Mouse (Mus musculus): ENCODE results near the gene Soga1. TPM values are rescaled to one million over a fixed set of nuclear protein-coding genes. Genes with fewer than 3 reads are reported as not detected.
A peak's percentile ranks its signal among the peaks of the same experiment; 100 is the strongest.

Gene Soga1
- polyA plus RNA-seq, 1 experiment, result 4.6 TPM

DNA sequence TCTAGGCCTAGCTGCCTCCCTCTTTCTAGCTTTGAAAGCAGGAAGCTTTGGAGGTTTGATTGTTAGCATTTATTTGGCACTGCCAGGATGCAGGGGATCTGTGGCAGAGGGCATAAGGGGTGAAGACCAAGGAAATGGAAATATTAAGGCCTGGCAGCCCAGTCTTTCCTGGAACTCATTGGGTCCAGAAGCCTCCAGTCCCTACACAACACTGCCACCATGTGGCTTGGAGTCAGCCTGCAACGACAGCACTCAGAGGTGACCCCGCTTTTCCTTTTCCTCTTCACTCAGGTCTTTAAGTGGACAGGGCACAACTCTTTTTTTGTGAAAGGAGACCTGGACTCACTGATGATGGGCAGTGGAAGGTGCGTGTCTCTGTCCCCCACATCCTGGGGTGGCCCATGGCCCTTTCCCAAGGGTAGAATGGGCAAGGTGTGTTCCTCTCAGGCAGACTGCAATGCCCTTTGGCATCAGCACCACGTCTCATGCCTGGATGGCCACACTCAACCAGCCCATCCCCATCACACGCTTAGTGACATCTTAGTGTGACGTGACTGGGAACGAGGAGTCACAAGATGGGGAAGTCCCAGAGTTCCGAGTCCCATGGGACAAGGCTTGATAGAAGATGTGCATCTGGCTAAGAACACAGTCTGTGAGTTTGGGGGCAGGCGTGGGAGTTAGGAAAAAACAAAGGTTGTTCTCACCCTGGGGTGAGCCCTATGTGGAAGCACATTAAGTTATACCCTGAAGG is 16.1 kb upstream of the Soga1 start:
- Histone ChIP-seq H3K27ac (ENCODE audit: insufficient read depth, low read depth, low read length) (no peak overlapping the region), H3K27me3 (ENCODE audit: control insufficient read depth, insufficient read depth, low read length) (no peaks in the 10 kb centered on the region), H3K4me3 (ENCODE audit: low read depth, low read length) (no peak overlapping the region), H3K4me1 (ENCODE audit: control insufficient read depth, insufficient read depth, insufficient read length, low read length) (no peaks in the 10 kb centered on the region), H3K36me3 (ENCODE audit: control insufficient read depth, insufficient read depth, low read length) (peaks cover 39% of the 10 kb centered on the region)
- WGBS, result 65% methylated on average over 9 of the region's 9 CpGs
- TF ChIP-seq CTCF (IDR thresholded peaks at IDR 0.05; ENCODE audit: extremely low read depth, insufficient read length, insufficient replicate concordance, low read depth, low read length) (peak; percentile 90; the same call in 1 of the 2 replicates), POLR2A (IDR thresholded peaks at IDR 0.05; ENCODE audit: low read depth, low read length) (no peak)

DNA sequence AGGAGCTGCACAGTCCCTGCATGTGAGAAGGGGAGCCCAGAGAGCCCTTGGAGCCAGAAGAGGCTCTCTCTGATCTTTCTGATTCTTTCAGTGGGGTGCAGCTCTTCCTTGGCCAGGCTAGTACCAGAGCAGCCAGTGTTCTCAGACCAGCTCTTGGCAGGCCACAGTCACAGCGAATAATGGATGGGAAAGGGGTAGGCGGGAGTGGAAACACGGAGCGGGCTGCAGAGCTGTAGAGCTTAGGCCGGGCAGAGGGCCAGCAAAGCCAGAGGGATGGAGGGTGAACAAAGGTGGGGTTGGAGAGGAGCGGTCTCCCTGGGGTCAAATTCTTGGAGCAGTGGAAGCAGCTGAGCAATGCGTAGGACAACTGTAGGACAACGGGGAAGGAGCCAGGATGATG is 13.0 kb upstream of the Soga1 start:
- Histone ChIP-seq H3K27me3 (ENCODE audit: control insufficient read depth, insufficient read depth, low read length) (no peaks in the 10 kb centered on the region), H3K27ac (ENCODE audit: insufficient read depth, low read depth, low read length) (no peak overlapping the region), H3K4me1 (ENCODE audit: control insufficient read depth, insufficient read depth, insufficient read length, low read length) (peaks cover 12% of the 10 kb centered on the region; the same call in 1 of the 2 replicates), H3K4me3 (ENCODE audit: low read depth, low read length) (no peak overlapping the region), H3K36me3 (ENCODE audit: control insufficient read depth, insufficient read depth, low read length) (peaks cover 13% of the 10 kb centered on the region)
- no peak for TF ChIP-seq CTCF (IDR thresholded peaks at IDR 0.05; ENCODE audit: extremely low read depth, insufficient read length, insufficient replicate concordance, low read depth, low read length)
- no peak for TF ChIP-seq POLR2A (IDR thresholded peaks at IDR 0.05; ENCODE audit: low read depth, low read length)
- WGBS, result 57% methylated on average over 8 of the region's 8 CpGs

DNA sequence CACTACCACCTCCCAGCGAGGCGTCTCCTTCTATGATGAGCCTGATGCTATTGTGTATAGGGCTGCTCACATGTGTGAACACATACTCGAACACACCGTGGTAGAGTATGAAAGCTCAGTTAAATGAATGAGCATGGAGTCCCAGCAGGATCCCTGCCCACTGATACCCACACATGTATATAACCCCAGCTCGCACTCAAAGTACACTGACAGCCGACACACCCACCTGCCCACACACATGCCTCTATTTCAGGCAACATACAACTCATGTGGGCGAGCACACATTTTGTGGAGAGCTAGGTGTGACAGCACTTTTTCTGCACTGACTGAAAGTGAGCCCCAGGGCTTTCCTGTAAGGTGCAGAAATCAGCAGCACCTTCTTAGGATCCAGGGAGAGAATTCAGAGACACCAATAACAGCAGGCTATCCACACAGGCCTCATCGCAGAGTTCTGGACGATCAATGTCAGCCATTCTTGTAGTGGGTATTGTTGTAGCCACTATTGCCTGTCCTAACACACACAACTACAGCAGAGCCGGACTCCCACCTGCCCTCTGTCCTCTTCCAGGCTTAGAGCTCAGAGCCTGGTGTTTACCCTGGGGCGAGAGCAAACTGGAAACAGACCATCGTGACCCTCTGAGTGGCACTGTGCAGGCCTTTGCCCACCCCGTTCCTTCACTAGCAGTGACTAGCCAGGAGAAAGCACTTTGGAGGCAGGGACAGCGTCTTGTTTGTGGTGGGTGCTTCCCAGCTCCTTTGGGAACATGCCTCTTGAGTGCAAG is 8.7 kb upstream of the Soga1 start:
- 81% methylated on average over 14 of the region's 14 CpGs for WGBS
- peaks cover 5% of the 10 kb centered on the region; the same call in 1 of the 2 replicates for H3K36me3 ChIP-seq (ENCODE audit: control insufficient read depth, insufficient read depth, low read length)
- TF ChIP-seq POLR2A (IDR thresholded peaks at IDR 0.05; ENCODE audit: low read depth, low read length) (no peak), CTCF (IDR thresholded peaks at IDR 0.05; ENCODE audit: extremely low read depth, insufficient read length, insufficient replicate concordance, low read depth, low read length) (no peak)

DNA sequence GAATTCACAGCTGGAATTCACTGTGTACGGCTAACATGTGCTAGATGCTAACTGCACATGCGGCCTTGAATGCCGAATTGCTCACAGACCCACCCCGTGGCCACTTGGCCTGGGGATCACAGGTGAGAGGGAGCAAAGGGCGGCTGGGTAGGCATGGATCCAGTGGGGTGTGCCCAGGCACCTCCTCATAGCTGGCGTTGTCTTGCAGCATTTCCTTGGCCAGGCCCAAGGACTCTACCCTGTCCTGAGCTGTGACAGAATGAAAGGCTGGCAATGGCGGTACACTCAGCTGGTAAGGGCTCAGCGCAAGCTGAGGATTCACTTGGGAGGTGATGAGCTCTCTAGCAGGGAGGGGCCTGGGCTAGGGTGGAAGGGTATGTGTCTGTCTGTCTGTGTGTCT is 7.7 kb upstream of the Soga1 start, which contains the start of gene Tldc2:
Tldc2 (plus strand) TSS at position 260 of the 400 bp plus-strand sequence.
- Histone ChIP-seq H3K27me3 (ENCODE audit: control insufficient read depth, insufficient read depth, low read length) (no peaks in the 10 kb centered on the region), H3K4me3 (ENCODE audit: low read depth, low read length) (peak within 1 kb of the TSS; percentile 50), H3K4me1 (ENCODE audit: control insufficient read depth, insufficient read depth, insufficient read length, low read length) (peaks cover 22% of the 10 kb centered on the region), H3K27ac (ENCODE audit: insufficient read depth, low read depth, low read length) (peak within 1 kb of the TSS; percentile 91), H3K36me3 (ENCODE audit: control insufficient read depth, insufficient read depth, low read length) (peaks cover 4% of the 10 kb centered on the region; the same call in 1 of the 2 replicates)
- 40% methylated on average over 8 of the region's 8 CpGs for WGBS
- TF ChIP-seq POLR2A (IDR thresholded peaks at IDR 0.05; ENCODE audit: low read depth, low read length), result peak; percentile 66
- TF ChIP-seq CTCF (IDR thresholded peaks at IDR 0.05; ENCODE audit: extremely low read depth, insufficient read length, insufficient replicate concordance, low read depth, low read length), result no peak

More for the DNA sequence above, 8.7 kb upstream of the Soga1 start:
- Histone ChIP-seq H3K4me3 (ENCODE audit: low read depth, low read length) (peak overlapping the region; percentile 50; the same call in 1 of the 2 replicates), H3K27ac (ENCODE audit: insufficient read depth, low read depth, low read length) (no peak overlapping the region), H3K27me3 (ENCODE audit: control insufficient read depth, insufficient read depth, low read length) (no peaks in the 10 kb centered on the region), H3K4me1 (ENCODE audit: control insufficient read depth, insufficient read depth, insufficient read length, low read length) (peaks cover 22% of the 10 kb centered on the region)

DNA sequence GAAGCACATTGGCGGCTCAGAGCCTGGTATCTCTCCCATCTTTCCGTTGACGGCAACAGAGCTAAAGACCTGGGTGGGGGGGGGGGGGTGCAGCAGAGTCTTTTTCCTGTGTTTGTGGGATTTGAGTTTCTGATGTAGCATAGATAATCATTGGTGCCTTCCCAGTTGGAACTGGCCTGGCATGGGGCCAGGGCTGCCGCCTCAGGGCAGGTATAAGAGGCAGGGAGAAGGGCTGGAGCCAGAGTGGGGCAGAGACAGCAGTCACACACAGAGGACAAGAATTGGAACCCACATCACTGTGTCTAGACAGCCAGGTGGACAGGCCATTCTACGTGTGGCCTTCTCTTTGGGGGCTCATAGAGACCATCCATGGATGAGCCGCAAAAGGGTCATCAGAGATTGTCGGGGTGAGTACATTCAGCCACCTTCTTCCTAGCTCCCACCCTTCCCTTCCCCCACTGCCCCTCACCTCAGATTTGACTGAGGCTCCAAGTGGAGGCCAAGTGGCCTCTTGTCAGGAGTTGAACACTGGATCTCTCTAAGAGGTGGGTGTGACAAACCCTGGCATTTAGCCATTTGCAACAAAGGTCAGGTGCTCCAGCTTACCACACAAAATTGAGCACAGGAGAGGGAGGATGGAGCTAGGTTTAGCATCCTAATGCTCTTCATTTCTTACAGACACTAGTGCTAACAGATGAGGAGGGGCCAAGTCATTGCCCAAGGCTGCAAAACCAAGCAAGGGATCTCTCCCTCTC is 6.0 kb upstream of the Soga1 start:
- Histone ChIP-seq H3K27ac (ENCODE audit: insufficient read depth, low read depth, low read length) (no peak overlapping the region), H3K27me3 (ENCODE audit: control insufficient read depth, insufficient read depth, low read length) (no peaks in the 10 kb centered on the region), H3K4me3 (ENCODE audit: low read depth, low read length) (no peak overlapping the region), H3K36me3 (ENCODE audit: control insufficient read depth, insufficient read depth, low read length) (no peaks in the 10 kb centered on the region), H3K4me1 (ENCODE audit: control insufficient read depth, insufficient read depth, insufficient read length, low read length) (peaks cover 22% of the 10 kb centered on the region)
- 81% methylated on average over 7 of the region's 7 CpGs for WGBS
- TF ChIP-seq POLR2A (IDR thresholded peaks at IDR 0.05; ENCODE audit: low read depth, low read length) (no peak), CTCF (IDR thresholded peaks at IDR 0.05; ENCODE audit: extremely low read depth, insufficient read length, insufficient replicate concordance, low read depth, low read length) (no peak)

DNA sequence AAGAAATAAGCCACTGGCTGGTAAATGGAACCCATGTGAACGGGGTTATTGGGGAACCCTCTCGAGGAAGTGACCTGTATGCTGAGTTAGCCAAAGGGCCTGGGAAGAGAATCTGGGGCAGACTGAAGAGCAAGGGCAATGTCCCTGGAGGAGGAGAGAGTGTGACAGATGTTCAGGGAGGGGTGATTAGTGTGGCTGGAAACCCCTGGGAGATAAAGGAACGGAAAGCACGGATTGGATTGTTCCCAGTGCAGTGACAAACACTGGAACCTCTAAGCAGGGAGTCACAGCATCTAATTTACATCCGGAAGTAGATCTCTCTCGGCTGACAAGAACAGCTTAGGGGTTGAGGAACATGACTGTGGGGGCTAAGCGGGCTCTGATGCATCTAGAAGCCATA is 2.9 kb upstream of the Soga1 start:
- Histone ChIP-seq H3K27me3 (ENCODE audit: control insufficient read depth, insufficient read depth, low read length) (peaks cover 22% of the 10 kb centered on the region), H3K27ac (ENCODE audit: insufficient read depth, low read depth, low read length) (no peak overlapping the region), H3K36me3 (ENCODE audit: control insufficient read depth, insufficient read depth, low read length) (no peaks in the 10 kb centered on the region), H3K4me1 (ENCODE audit: control insufficient read depth, insufficient read depth, insufficient read length, low read length) (peaks cover 12% of the 10 kb centered on the region), H3K4me3 (ENCODE audit: low read depth, low read length) (no peak overlapping the region)
- no peak for TF ChIP-seq CTCF (IDR thresholded peaks at IDR 0.05; ENCODE audit: extremely low read depth, insufficient read length, insufficient replicate concordance, low read depth, low read length)
- TF ChIP-seq POLR2A (IDR thresholded peaks at IDR 0.05; ENCODE audit: low read depth, low read length), result no peak
- 29% methylated on average over 7 of the region's 7 CpGs for WGBS

All from small intestine, adult 2 months (tissue).